Mouse (Mus musculus): ENCODE data around the gene Pak1. TPM values are rescaled to one million over a fixed set of nuclear protein-coding genes. Genes with fewer than 3 reads are reported as not detected.

Gene Pak1
- total and polyA plus RNA-seq, 3 experiments, result 1.1 to 1.6 (median 1.2) TPM

DNA sequence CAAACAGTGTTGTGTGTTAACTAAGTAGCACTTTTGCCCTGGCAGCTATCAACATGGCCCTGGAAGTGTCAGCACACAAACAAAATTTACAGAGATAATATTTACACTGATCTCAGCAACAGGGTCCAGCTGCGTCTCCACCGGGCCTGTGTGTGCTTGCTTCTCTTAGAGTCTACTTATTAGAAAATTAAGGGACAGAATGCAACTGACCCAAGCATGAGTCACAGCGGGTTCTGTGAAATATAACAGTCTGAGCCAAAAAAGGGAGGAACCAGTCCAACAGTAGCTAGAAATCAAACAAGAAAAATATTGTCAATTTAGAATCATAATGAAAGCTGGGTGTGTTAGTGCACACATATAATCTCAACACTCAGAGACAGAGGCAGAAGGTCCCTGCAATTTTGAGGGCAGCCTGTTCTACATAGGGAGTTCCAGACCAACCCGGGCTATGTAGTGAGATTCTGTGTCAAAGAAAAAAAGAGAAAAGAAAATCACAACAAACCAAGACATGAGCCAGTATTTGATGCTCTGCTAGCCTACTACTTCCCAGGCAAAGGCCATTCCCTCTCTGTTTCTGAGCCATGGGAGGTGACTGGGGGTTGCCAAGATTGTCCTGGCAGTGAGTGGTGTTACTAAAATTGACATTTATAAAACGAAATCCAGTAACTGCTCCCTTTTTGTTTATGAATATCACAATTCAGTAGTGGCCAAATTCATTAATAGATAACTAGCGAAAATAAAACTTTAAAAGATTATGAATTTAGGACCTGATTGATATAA is 17.3 kb upstream of the Pak1 start:
- WGBS, result 58% methylated on average over 6 of the region's 6 CpGs
- Histone ChIP-seq H3K79me2 (replicated peaks; ENCODE audit: control insufficient read depth, insufficient read depth, low read length) (no peaks in the 10 kb centered on the region), H3K36me3 (ENCODE audit: control insufficient read depth, insufficient read depth, low read length) (no peaks in the 10 kb centered on the region), H3K4me3 (no peak overlapping the region), H3K9ac (ENCODE audit: low read depth, low read length) (no peak overlapping the region), H3K4me1 (ENCODE audit: control insufficient read depth, insufficient read depth, low read length) (no peaks in the 10 kb centered on the region), H3K27me3 (ENCODE audit: control insufficient read depth, insufficient read depth, low read length) (no peaks in the 10 kb centered on the region), H3K27ac (no peak overlapping the region)
- DNase-seq, result peak in 1 of 2 experiments; percentile 14
- intact Hi-C loops (cut with DNase I), result no loop called here
- TF ChIP-seq POLR2A (IDR thresholded peaks at IDR 0.05; ENCODE audit: insufficient read depth, low read depth, low read length), result no peak
- no peak for TF ChIP-seq EP300 (IDR thresholded peaks at IDR 0.05; ENCODE audit: insufficient read depth, low read depth, low read length)
- TF ChIP-seq CTCF (IDR thresholded peaks at IDR 0.05), result no peak

DNA sequence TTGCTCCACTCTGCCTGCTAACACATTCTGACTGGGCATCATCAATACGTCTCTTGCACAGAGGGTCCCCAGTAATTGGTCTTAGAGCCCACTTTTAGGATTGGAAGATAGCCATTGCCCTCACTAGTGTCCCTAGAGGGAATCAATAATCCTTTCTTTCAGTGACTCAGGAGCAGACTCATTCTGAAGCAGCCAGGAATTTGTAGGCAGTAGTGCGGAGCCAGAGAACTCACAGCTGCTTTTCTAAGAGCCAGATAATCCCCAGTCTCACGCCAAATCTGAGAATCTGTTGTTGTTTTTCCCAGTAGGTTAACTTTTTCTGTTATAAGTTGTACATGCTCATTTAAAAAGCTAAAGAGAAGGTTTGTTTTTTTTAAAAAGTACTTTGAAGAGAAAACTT is 13.0 kb upstream of the Pak1 start:
- DNase-seq, result no peak
- TF ChIP-seq EP300 (IDR thresholded peaks at IDR 0.05; ENCODE audit: insufficient read depth, low read depth, low read length) (no peak), CTCF (IDR thresholded peaks at IDR 0.05) (no peak), POLR2A (IDR thresholded peaks at IDR 0.05; ENCODE audit: insufficient read depth, low read depth, low read length) (no peak)
- no peaks in the 10 kb centered on the region for H3K4me1 ChIP-seq (ENCODE audit: control insufficient read depth, insufficient read depth, low read length)
- no peaks in the 10 kb centered on the region for H3K36me3 ChIP-seq (ENCODE audit: control insufficient read depth, insufficient read depth, low read length)
- intact Hi-C loops (cut with DNase I), result no loop called here
- H3K4me3 ChIP-seq, result no peak overlapping the region
- no peaks in the 10 kb centered on the region for H3K27me3 ChIP-seq (ENCODE audit: control insufficient read depth, insufficient read depth, low read length)
- no peak overlapping the region for H3K9ac ChIP-seq (ENCODE audit: low read depth, low read length)
- WGBS, result 40% methylated on average over 3 of the region's 3 CpGs
- H3K79me2 ChIP-seq (replicated peaks; ENCODE audit: control insufficient read depth, insufficient read depth, low read length), result no peaks in the 10 kb centered on the region
- H3K27ac ChIP-seq, result no peak overlapping the region

DNA sequence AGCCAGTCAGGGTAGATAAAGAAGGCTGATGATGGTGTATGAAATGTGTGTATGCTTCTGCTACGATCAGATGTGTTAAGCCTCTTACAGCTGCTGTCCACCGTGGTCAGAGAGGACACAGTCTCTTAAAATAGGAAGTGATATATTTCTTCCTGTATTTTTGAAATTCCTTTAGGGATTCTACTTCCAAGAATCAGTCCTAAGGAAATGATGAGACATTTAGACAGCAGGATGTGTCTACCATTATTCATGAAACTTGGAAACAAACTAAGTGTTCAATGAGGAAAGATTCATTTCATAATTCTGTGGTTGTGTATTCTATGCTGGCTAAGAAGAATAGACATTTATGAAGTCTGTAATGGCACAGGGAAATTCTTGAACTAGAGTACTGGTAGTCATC is 12.4 kb upstream of the Pak1 start:
- no peak for DNase-seq
- Histone ChIP-seq H3K4me3 (no peak overlapping the region), H3K79me2 (replicated peaks; ENCODE audit: control insufficient read depth, insufficient read depth, low read length) (no peaks in the 10 kb centered on the region), H3K9ac (ENCODE audit: low read depth, low read length) (no peak overlapping the region), H3K4me1 (ENCODE audit: control insufficient read depth, insufficient read depth, low read length) (no peaks in the 10 kb centered on the region), H3K36me3 (ENCODE audit: control insufficient read depth, insufficient read depth, low read length) (no peaks in the 10 kb centered on the region), H3K27me3 (ENCODE audit: control insufficient read depth, insufficient read depth, low read length) (no peaks in the 10 kb centered on the region), H3K27ac (no peak overlapping the region)
- WGBS, result 21% methylated on average over 2 of the region's 2 CpGs
- intact Hi-C loops (cut with DNase I), result no loop called here
- TF ChIP-seq CTCF (IDR thresholded peaks at IDR 0.05) (no peak), POLR2A (IDR thresholded peaks at IDR 0.05; ENCODE audit: insufficient read depth, low read depth, low read length) (no peak), EP300 (IDR thresholded peaks at IDR 0.05; ENCODE audit: insufficient read depth, low read depth, low read length) (no peak)

DNA sequence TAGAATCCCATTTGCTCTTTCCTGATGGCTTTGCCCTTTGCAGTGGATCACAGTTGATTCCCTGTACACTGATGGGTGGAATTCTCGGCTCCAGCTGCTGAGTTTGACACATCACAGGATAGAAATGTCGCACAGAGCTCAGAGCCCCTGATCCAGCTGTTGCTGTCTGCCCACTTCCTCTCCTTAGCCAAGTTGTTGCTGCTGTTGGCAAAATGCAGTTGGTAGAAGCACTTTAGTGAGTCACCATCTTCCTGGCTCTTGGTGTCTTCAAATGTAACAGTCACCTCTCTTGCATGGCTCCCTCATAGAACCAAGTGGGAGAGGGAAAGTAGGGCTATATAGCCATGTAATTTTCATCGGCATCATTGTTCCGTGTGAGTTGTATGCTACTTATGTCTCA is 11.2 kb upstream of the Pak1 start:
- H3K27me3 ChIP-seq (ENCODE audit: control insufficient read depth, insufficient read depth, low read length), result no peaks in the 10 kb centered on the region
- no peaks in the 10 kb centered on the region for H3K4me1 ChIP-seq (ENCODE audit: control insufficient read depth, insufficient read depth, low read length)
- H3K4me3 ChIP-seq, result no peak overlapping the region
- no peaks in the 10 kb centered on the region for H3K79me2 ChIP-seq (replicated peaks; ENCODE audit: control insufficient read depth, insufficient read depth, low read length)
- no peaks in the 10 kb centered on the region for H3K36me3 ChIP-seq (ENCODE audit: control insufficient read depth, insufficient read depth, low read length)
- no peak overlapping the region for H3K27ac ChIP-seq
- no peak overlapping the region for H3K9ac ChIP-seq (ENCODE audit: low read depth, low read length)
- DNase-seq, result no peak
- WGBS, result 84% methylated on average over 4 of the region's 4 CpGs
- TF ChIP-seq EP300 (IDR thresholded peaks at IDR 0.05; ENCODE audit: insufficient read depth, low read depth, low read length) (no peak), POLR2A (IDR thresholded peaks at IDR 0.05; ENCODE audit: insufficient read depth, low read depth, low read length) (no peak), CTCF (IDR thresholded peaks at IDR 0.05) (no peak)
- intact Hi-C loops (cut with DNase I), result no loop called here

DNA sequence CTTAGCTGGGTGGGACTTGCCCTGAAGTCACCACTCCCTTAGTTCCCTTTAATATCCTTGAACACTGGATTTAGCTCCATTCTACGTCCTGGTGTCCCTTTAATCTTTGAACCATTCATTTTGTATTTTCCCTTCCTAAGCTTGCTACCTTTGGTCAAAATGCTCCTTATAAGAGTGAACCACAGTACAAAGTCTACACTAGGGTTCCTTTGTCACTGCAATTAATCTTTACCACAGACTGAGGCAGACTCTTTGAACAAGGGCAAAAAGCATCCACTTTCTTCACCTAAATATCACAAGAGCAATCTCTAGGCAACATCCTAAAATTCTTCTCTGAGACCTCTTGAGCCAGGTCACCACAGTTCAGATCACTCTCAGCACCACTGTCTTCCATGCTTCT is 8.1 kb upstream of the Pak1 start:
- intact Hi-C loops (cut with DNase I), result no loop called here
- no peak overlapping the region for H3K27ac ChIP-seq

DNA sequence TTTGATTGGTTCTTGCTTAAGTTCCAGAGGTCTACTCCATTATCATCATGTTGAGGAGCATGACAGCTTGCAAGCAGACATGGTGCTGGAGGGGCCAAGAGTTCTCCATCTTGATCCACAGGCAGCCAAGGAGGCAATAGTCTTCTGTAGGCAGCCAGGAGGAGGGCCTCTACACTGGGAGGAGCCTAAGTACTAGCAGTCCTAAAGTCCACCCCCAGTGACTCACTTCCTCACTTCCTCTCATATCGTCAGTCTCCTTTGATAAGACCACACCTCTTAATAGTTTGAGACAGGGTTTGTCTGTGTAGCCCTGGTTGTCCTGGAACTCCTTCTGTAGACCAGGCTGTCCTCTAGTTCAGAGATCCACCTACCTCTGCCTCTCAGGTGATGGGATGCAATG is 7.5 kb upstream of the Pak1 start:
- no peak overlapping the region for H3K9ac ChIP-seq (ENCODE audit: low read depth, low read length)
- H3K4me1 ChIP-seq (ENCODE audit: control insufficient read depth, insufficient read depth, low read length), result no peaks in the 10 kb centered on the region
- no peaks in the 10 kb centered on the region for H3K79me2 ChIP-seq (replicated peaks; ENCODE audit: control insufficient read depth, insufficient read depth, low read length)
- no peaks in the 10 kb centered on the region for H3K27me3 ChIP-seq (ENCODE audit: control insufficient read depth, insufficient read depth, low read length)
- no peak overlapping the region for H3K27ac ChIP-seq
- no peak for DNase-seq
- no peak overlapping the region for H3K4me3 ChIP-seq
- WGBS, result 21% methylated on average over 1 of the region's 1 CpGs
- H3K36me3 ChIP-seq (ENCODE audit: control insufficient read depth, insufficient read depth, low read length), result no peaks in the 10 kb centered on the region
- TF ChIP-seq CTCF (IDR thresholded peaks at IDR 0.05) (no peak), POLR2A (IDR thresholded peaks at IDR 0.05; ENCODE audit: insufficient read depth, low read depth, low read length) (no peak), EP300 (IDR thresholded peaks at IDR 0.05; ENCODE audit: insufficient read depth, low read depth, low read length) (no peak)
- intact Hi-C loops (cut with DNase I), result no loop called here

More for the DNA sequence above, 8.1 kb upstream of the Pak1 start:
- Histone ChIP-seq H3K9ac (ENCODE audit: low read depth, low read length) (no peak overlapping the region), H3K36me3 (ENCODE audit: control insufficient read depth, insufficient read depth, low read length) (no peaks in the 10 kb centered on the region), H3K27me3 (ENCODE audit: control insufficient read depth, insufficient read depth, low read length) (no peaks in the 10 kb centered on the region), H3K4me1 (ENCODE audit: control insufficient read depth, insufficient read depth, low read length) (no peaks in the 10 kb centered on the region), H3K4me3 (no peak overlapping the region), H3K79me2 (replicated peaks; ENCODE audit: control insufficient read depth, insufficient read depth, low read length) (no peaks in the 10 kb centered on the region)
- no peak for DNase-seq
- no peak for TF ChIP-seq EP300 (IDR thresholded peaks at IDR 0.05; ENCODE audit: insufficient read depth, low read depth, low read length)
- no peak for TF ChIP-seq CTCF (IDR thresholded peaks at IDR 0.05)
- no peak for TF ChIP-seq POLR2A (IDR thresholded peaks at IDR 0.05; ENCODE audit: insufficient read depth, low read depth, low read length)
- WGBS, result 92% methylated on average over 1 of the region's 1 CpGs
